Mouse (Mus musculus) heart, postnatal 25 days (tissue): ENCODE measurements around the gene C130079G13Rik. TPM values are rescaled to one million over a fixed set of nuclear protein-coding genes. Genes with fewer than 3 reads are reported as not detected.
"Not testable (repeated sequence)": the region's sequence is repeated elsewhere in the genome, so short reads cannot be mapped to it uniquely, and the experiment has no call there.

Experiments used
- DNase-seq: peaks from one replicate; pipeline ENCODE4 v3.0.0; 2022; ENCODE audit warnings: low spot score
- intact Hi-C: fragments of 180-260 bp; cut with DNase I; formaldehyde crosslinking; loops from one replicate; pipeline ENCODE4 v1.15.1; 2025
- total RNA-seq, 2 experiments: library from RNA; stranded (reverse); gene quantifications; 2 replicates each; pipeline ENCODE4 v1.2.3; 2021

C130079G13Rik gene
- not detected for total RNA-seq

GRCm38 (mm10) chr3:59924914-59925313 is at the start of gene C130079G13Rik:
Gene C130079G13Rik (plus strand): TSS chr3:59925214.
- intact Hi-C loops: no loop called here
- no peak for DNase-seq

GRCm38 (mm10) chr3:59877601-59878000 is 47.4 kb upstream of the C130079G13Rik start:
- DNase-seq, intact Hi-C loops: not testable (repeated sequence)

GRCm38 (mm10) chr3:59879801-59880554 is 45.0 kb upstream of the C130079G13Rik start:
- intact Hi-C loops, DNase-seq: not testable (repeated sequence)

- intact Hi-C loops: no loop called here
- DNase-seq: no peak
Observed at GRCm38 (mm10) chr3:59893276-59893675, 31.7 kb upstream of the C130079G13Rik start.

- intact Hi-C loops: no loop called here
- DNase-seq: no peak
Observed at GRCm38 (mm10) chr3:59934621-59935020, 9.6 kb downstream of the C130079G13Rik start.

GRCm38 (mm10) chr3:59947294-59947950 is 22.4 kb downstream of the C130079G13Rik start:
- no peak for DNase-seq
- intact Hi-C loops: no loop called here

- DNase-seq: no peak
- intact Hi-C loops: no loop called here
Observed at GRCm38 (mm10) chr3:59970891-59971290, 45.9 kb downstream of the C130079G13Rik start.

- DNase-seq: no peak
- intact Hi-C loops: no loop called here
Observed at GRCm38 (mm10) chr3:59974591-59974990, 49.6 kb downstream of the C130079G13Rik start.

Other genes with a start within 250 kb of the C130079G13Rik start
- gene Gm5538, start 195.4 kb upstream of the C130079G13Rik start, total RNA-seq: not detected
- not detected for gene Gm8298, start 64.2 kb upstream of the C130079G13Rik start, total RNA-seq
- not detected for gene Aadacl2, start 81.5 kb downstream of the C130079G13Rik start, total RNA-seq
- gene Aadac, start 100.5 kb downstream of the C130079G13Rik start, total RNA-seq: not detected
- gene Sucnr1, start 156.7 kb downstream of the C130079G13Rik start, total RNA-seq: not detected